Mouse (Mus musculus): ENCODE measurements around the gene Hist1h1d. TPM values are rescaled to one million over a fixed set of nuclear protein-coding genes. Genes with fewer than 3 reads are reported as not detected.
A peak's percentile ranks its signal among the peaks of the same experiment; 100 is the strongest.
"Not testable (repeated sequence)": the region's sequence is repeated elsewhere in the genome, so short reads cannot be mapped to it uniquely, and the experiment has no call there.

Hist1h1d gene
- polyA plus RNA-seq, 1 experiment from 2014 or later, result 0.87 TPM

GRCm38 (mm10) chr13:23532262-23533075, 20.6 kb upstream of the Hist1h1d start:
- no peaks in the 10 kb centered on the region for H3K27me3 ChIP-seq (ENCODE audit: control insufficient read depth, insufficient read depth, low read length)
- H3K27ac ChIP-seq (ENCODE audit: low read depth, low read length), result peak overlapping the region; percentile 99
- peak overlapping the region; percentile 57 for H3K4me3 ChIP-seq (ENCODE audit: low read depth, low read length)
- H3K4me2 ChIP-seq (ENCODE audit: low read depth, low read length, severe bottlenecking), result peak overlapping the region; percentile 52
- 19% methylated on average over 9 of the region's 9 CpGs for WGBS
- no peak for ATAC-seq (replicated peaks; ENCODE audit: low FRiP score)
- no peaks in the 10 kb centered on the region for H3K9me3 ChIP-seq (ENCODE audit: control insufficient read depth, low read length)
- H3K36me3 ChIP-seq (ENCODE audit: control insufficient read depth, insufficient read depth, low read length), result no peaks in the 10 kb centered on the region
- H3K4me1 ChIP-seq (replicated peaks; ENCODE audit: control insufficient read depth, insufficient read depth, low read length), result peaks cover 3% of the 10 kb centered on the region
- no peak for DNase-seq (ENCODE audit: low spot score)
- H3K9ac ChIP-seq (ENCODE audit: low read length), result peak overlapping the region; percentile 96

GRCm38 (mm10) chr13:23533560-23534367, 19.3 kb upstream of the Hist1h1d start, which contains the start of gene Hist1h2af:
TSS of gene Hist1h2af (plus strand) at chr13:23533906.
- H3K27me3 ChIP-seq (ENCODE audit: control insufficient read depth, insufficient read depth, low read length); H3K9me3 ChIP-seq (ENCODE audit: control insufficient read depth, low read length); H3K36me3 ChIP-seq (ENCODE audit: control insufficient read depth, insufficient read depth, low read length); H3K4me1 ChIP-seq (replicated peaks; ENCODE audit: control insufficient read depth, insufficient read depth, low read length): not testable (repeated sequence)
- H3K27ac ChIP-seq (ENCODE audit: low read depth, low read length), result peak within 1 kb of the TSS; percentile 99
- whole genome bisulfite sequencing, result under 1% methylated on average over 22 of the region's 53 CpGs
- DNase-seq (ENCODE audit: low spot score) (peak; percentile 86), ATAC-seq (replicated peaks; ENCODE audit: low FRiP score) (peak; percentile 62)
- H3K4me3 ChIP-seq (ENCODE audit: low read depth, low read length), result peak within 1 kb of the TSS; percentile 57
- peak within 1 kb of the TSS; percentile 76 for H3K4me2 ChIP-seq (ENCODE audit: low read depth, low read length, severe bottlenecking)
- peak within 1 kb of the TSS; percentile 96 for H3K9ac ChIP-seq (ENCODE audit: low read length)

- ATAC-seq (replicated peaks; ENCODE audit: low FRiP score) (peak; percentile 6; the same call in 1 of the 2 replicates), DNase-seq (ENCODE audit: low spot score) (no peak)
- WGBS, result under 1% methylated on average over 15 of the region's 15 CpGs
Observed at GRCm38 (mm10) chr13:23534368-23535131, 18.5 kb upstream of the Hist1h1d start.

GRCm38 (mm10) chr13:23535137-23536075, 17.7 kb upstream of the Hist1h1d start, which contains the start of gene Hist1h3g:
TSS of gene Hist1h3g (plus strand) at chr13:23535422.
- peak; percentile 94 for DNase-seq (ENCODE audit: low spot score)
- H3K4me2 ChIP-seq (ENCODE audit: low read depth, low read length, severe bottlenecking), result peak within 1 kb of the TSS; percentile 76
- H3K9me3 ChIP-seq (ENCODE audit: control insufficient read depth, low read length); H3K36me3 ChIP-seq (ENCODE audit: control insufficient read depth, insufficient read depth, low read length); H3K27me3 ChIP-seq (ENCODE audit: control insufficient read depth, insufficient read depth, low read length); H3K4me1 ChIP-seq (replicated peaks; ENCODE audit: control insufficient read depth, insufficient read depth, low read length): not testable (repeated sequence)
- peak within 1 kb of the TSS; percentile 57 for H3K4me3 ChIP-seq (ENCODE audit: low read depth, low read length)
- peak; percentile 89 for ATAC-seq (replicated peaks; ENCODE audit: low FRiP score)
- H3K9ac ChIP-seq (ENCODE audit: low read length), result peak within 1 kb of the TSS; percentile 96
- peak within 1 kb of the TSS; percentile 99 for H3K27ac ChIP-seq (ENCODE audit: low read depth, low read length)
- WGBS, result 1% methylated on average over 36 of the region's 62 CpGs

More at GRCm38 (mm10) chr13:23534368-23535131, 18.5 kb upstream of the Hist1h1d start:
- H3K4me1 ChIP-seq (replicated peaks; ENCODE audit: control insufficient read depth, insufficient read depth, low read length), result peaks cover 3% of the 10 kb centered on the region
- peak overlapping the region; percentile 99 for H3K27ac ChIP-seq (ENCODE audit: low read depth, low read length)
- no peaks in the 10 kb centered on the region for H3K9me3 ChIP-seq (ENCODE audit: control insufficient read depth, low read length)
- peak overlapping the region; percentile 96 for H3K9ac ChIP-seq (ENCODE audit: low read length)
- H3K36me3 ChIP-seq (ENCODE audit: control insufficient read depth, insufficient read depth, low read length), result no peaks in the 10 kb centered on the region
- H3K27me3 ChIP-seq (ENCODE audit: control insufficient read depth, insufficient read depth, low read length), result no peaks in the 10 kb centered on the region
- peak overlapping the region; percentile 57 for H3K4me3 ChIP-seq (ENCODE audit: low read depth, low read length)
- H3K4me2 ChIP-seq (ENCODE audit: low read depth, low read length, severe bottlenecking), result peak overlapping the region; percentile 76

GRCm38 (mm10) chr13:23536076-23536822, 16.8 kb upstream of the Hist1h1d start:
- WGBS, result 25% methylated on average over 7 of the region's 7 CpGs
- no peaks in the 10 kb centered on the region for H3K27me3 ChIP-seq (ENCODE audit: control insufficient read depth, insufficient read depth, low read length)
- H3K36me3 ChIP-seq (ENCODE audit: control insufficient read depth, insufficient read depth, low read length), result no peaks in the 10 kb centered on the region
- no peaks in the 10 kb centered on the region for H3K9me3 ChIP-seq (ENCODE audit: control insufficient read depth, low read length)
- H3K4me1 ChIP-seq (replicated peaks; ENCODE audit: control insufficient read depth, insufficient read depth, low read length), result peaks cover 3% of the 10 kb centered on the region
- peak overlapping the region; percentile 99 for H3K27ac ChIP-seq (ENCODE audit: low read depth, low read length)
- ATAC-seq (replicated peaks; ENCODE audit: low FRiP score) (no peak), DNase-seq (ENCODE audit: low spot score) (peak; percentile 45)
- peak overlapping the region; percentile 79 for H3K9ac ChIP-seq (ENCODE audit: low read length)
- peak overlapping the region; percentile 76 for H3K4me2 ChIP-seq (ENCODE audit: low read depth, low read length, severe bottlenecking)
- peak overlapping the region; percentile 57 for H3K4me3 ChIP-seq (ENCODE audit: low read depth, low read length)

- Histone ChIP-seq H3K36me3 (ENCODE audit: control insufficient read depth, insufficient read depth, low read length) (no peaks in the 10 kb centered on the region), H3K4me2 (ENCODE audit: low read depth, low read length, severe bottlenecking) (peak overlapping the region; percentile 76), H3K9me3 (ENCODE audit: control insufficient read depth, low read length) (no peaks in the 10 kb centered on the region), H3K27ac (ENCODE audit: low read depth, low read length) (0 out of 2 replicates have a peak overlapping the region, but pooled peaks have one; percentile 99), H3K4me3 (ENCODE audit: low read depth, low read length) (peak overlapping the region; percentile 57; the same call in 1 of the 2 replicates), H3K9ac (ENCODE audit: low read length) (peak overlapping the region; percentile 16; the same call in 1 of the 2 replicates), H3K27me3 (ENCODE audit: control insufficient read depth, insufficient read depth, low read length) (no peaks in the 10 kb centered on the region), H3K4me1 (replicated peaks; ENCODE audit: control insufficient read depth, insufficient read depth, low read length) (peaks cover 3% of the 10 kb centered on the region)
- WGBS, result 74% methylated on average over 3 of the region's 3 CpGs
- ATAC-seq (replicated peaks; ENCODE audit: low FRiP score) (no peak), DNase-seq (ENCODE audit: low spot score) (peak; percentile 50)
Observed at GRCm38 (mm10) chr13:23537006-23537710, 15.9 kb upstream of the Hist1h1d start.

GRCm38 (mm10) chr13:23538249-23538648, 14.8 kb upstream of the Hist1h1d start:
- ATAC-seq (replicated peaks; ENCODE audit: low FRiP score) (no peak), DNase-seq (ENCODE audit: low spot score) (peak; percentile 46)
- Histone ChIP-seq H3K9me3 (ENCODE audit: control insufficient read depth, low read length) (no peaks in the 10 kb centered on the region), H3K4me1 (replicated peaks; ENCODE audit: control insufficient read depth, insufficient read depth, low read length) (no peaks in the 10 kb centered on the region; the same call in none of the 2 replicates), H3K9ac (ENCODE audit: low read length) (no peak overlapping the region), H3K27ac (ENCODE audit: low read depth, low read length) (no peak overlapping the region), H3K4me3 (ENCODE audit: low read depth, low read length) (no peak overlapping the region), H3K27me3 (ENCODE audit: control insufficient read depth, insufficient read depth, low read length) (no peaks in the 10 kb centered on the region), H3K4me2 (ENCODE audit: low read depth, low read length, severe bottlenecking) (no peak overlapping the region), H3K36me3 (ENCODE audit: control insufficient read depth, insufficient read depth, low read length) (no peaks in the 10 kb centered on the region)
- 77% methylated on average over 5 of the region's 5 CpGs for WGBS
